Mouse (Mus musculus) testis, adult 2 months (tissue): Measurements from ENCODE around the gene Vmp1.

Experiments used
- CTCF ChIP-seq: fragments of 200-500 bp; IDR thresholded peaks from 2 replicates; pipeline ENCODE4 v1.5.1; 2012; ENCODE audit warnings: low read depth, mild to moderate bottlenecking, inconsistent platforms, low read length, moderate library complexity; ENCODE audit not compliant: control insufficient read depth, insufficient read depth, insufficient replicate concordance
- POLR2A ChIP-seq: fragments of 200-500 bp; IDR thresholded peaks from 2 replicates; pipeline ENCODE4 v1.6.1; 2012; ENCODE audit warnings: low read depth, mild to moderate bottlenecking, inconsistent platforms, low read length, moderate library complexity; ENCODE audit not compliant: control insufficient read depth

DNA sequence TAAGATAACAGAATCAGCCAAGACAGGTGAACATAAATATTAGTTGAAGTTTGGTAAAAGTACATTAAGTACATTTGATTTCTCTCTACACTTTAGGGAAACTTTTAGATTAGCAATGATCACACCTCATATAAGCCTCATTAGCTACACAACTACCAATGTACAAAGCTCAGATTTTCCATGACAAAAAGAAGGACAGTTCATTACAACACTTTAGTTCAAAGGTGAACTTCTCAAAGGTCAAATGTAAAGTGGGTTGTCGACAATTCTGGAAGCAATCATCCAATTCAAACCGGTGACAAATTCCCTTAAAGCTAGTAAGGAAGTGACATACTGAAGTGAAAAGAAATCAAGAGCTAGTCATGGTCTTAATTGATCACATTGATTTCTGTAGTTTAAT, 45.9 kb downstream of the Vmp1 start:
- TF ChIP-seq CTCF (no peak), POLR2A (no peak)
